Mouse (Mus musculus): ENCODE results near the gene Phyhipl.

The Phyhipl gene

GRCm38 (mm10) chr10:70635261-70635660, 20.5 kb downstream of the Phyhipl start:
- no peak for DNase-seq (ENCODE audit: extremely low spot score)

- DNase-seq (ENCODE audit: extremely low spot score), result no peak
Observed at GRCm38 (mm10) chr10:70631142-70631541, 24.6 kb downstream of the Phyhipl start.

GRCm38 (mm10) chr10:70623461-70623860, 32.3 kb downstream of the Phyhipl start:
- DNase-seq (ENCODE audit: extremely low spot score), result no peak

GRCm38 (mm10) chr10:70616377-70616776, 39.4 kb downstream of the Phyhipl start:
- DNase-seq (ENCODE audit: extremely low spot score), result no peak

- no peak for DNase-seq (ENCODE audit: extremely low spot score)
Observed at GRCm38 (mm10) chr10:70611633-70612032, 44.1 kb downstream of the Phyhipl start.

- DNase-seq (ENCODE audit: extremely low spot score), result no peak
Observed at GRCm38 (mm10) chr10:70599925-70600305, 55.9 kb downstream of the Phyhipl start.

- peak; percentile 86 for DNase-seq (ENCODE audit: extremely low spot score)
Observed at GRCm38 (mm10) chr10:70599126-70599924, 56.4 kb downstream of the Phyhipl start.

- peak; percentile 77 for DNase-seq (ENCODE audit: extremely low spot score)
Observed at GRCm38 (mm10) chr10:70598516-70599125, 57.1 kb downstream of the Phyhipl start.

- no peak for DNase-seq (ENCODE audit: extremely low spot score)
Observed at GRCm38 (mm10) chr10:70598081-70598515, 57.7 kb downstream of the Phyhipl start.

GRCm38 (mm10) chr10:70594007-70594406, 61.8 kb downstream of the Phyhipl start:
- DNase-seq (ENCODE audit: extremely low spot score), result peak; percentile 8

GRCm38 (mm10) chr10:70586876-70587405, 68.8 kb downstream of the Phyhipl start:
- DNase-seq (ENCODE audit: extremely low spot score), result no peak

GRCm38 (mm10) chr10:70584171-70584570, 71.6 kb downstream of the Phyhipl start:
- DNase-seq (ENCODE audit: extremely low spot score), result no peak

GRCm38 (mm10) chr10:70581556-70582211, 74.1 kb downstream of the Phyhipl start:
- no peak for DNase-seq (ENCODE audit: extremely low spot score)

- DNase-seq (ENCODE audit: extremely low spot score), result peak; percentile 70
Observed at GRCm38 (mm10) chr10:70563636-70564035, 92.1 kb downstream of the Phyhipl start.

GRCm38 (mm10) chr10:70552531-70552930, 103.2 kb downstream of the Phyhipl start:
- DNase-seq (ENCODE audit: extremely low spot score), result no peak

GRCm38 (mm10) chr10:70542857-70543256, 112.9 kb downstream of the Phyhipl start:
- no peak for DNase-seq (ENCODE audit: extremely low spot score)

- DNase-seq (ENCODE audit: extremely low spot score), result peak; percentile 32
Observed at GRCm38 (mm10) chr10:70540456-70541195, 115.1 kb downstream of the Phyhipl start.

GRCm38 (mm10) chr10:70539251-70539650, 116.5 kb downstream of the Phyhipl start:
- no peak for DNase-seq (ENCODE audit: extremely low spot score)

GRCm38 (mm10) chr10:70537694-70538093, 118.1 kb downstream of the Phyhipl start:
- no peak for DNase-seq (ENCODE audit: extremely low spot score)

- DNase-seq (ENCODE audit: extremely low spot score), result no peak
Observed at GRCm38 (mm10) chr10:70535401-70535800, 120.4 kb downstream of the Phyhipl start.

- no peak for DNase-seq (ENCODE audit: extremely low spot score)
Observed at GRCm38 (mm10) chr10:70534571-70534970, 121.2 kb downstream of the Phyhipl start.

- DNase-seq (ENCODE audit: extremely low spot score), result no peak
Observed at GRCm38 (mm10) chr10:70533986-70534385, 121.8 kb downstream of the Phyhipl start.
